Mouse (Mus musculus) stomach, embryonic 15.5 days (tissue): ENCODE measurements around the gene Sec31b. TPM values are rescaled to one million over a fixed set of nuclear protein-coding genes. Genes with fewer than 3 reads are reported as not detected.

Experiments used
- polyA plus RNA-seq: library from polyadenylated mRNA; unstranded; fragments of >200 nt; fragmentation: Nextera tagmentation; extraction: Ambion mirVana; gene quantifications from 2 replicates; pipeline ENCODE4 v1.2.1, GENCODE M21; 2015

Gene Sec31b
- polyA plus RNA-seq, 1 experiment from 2014 or later: 0.63 TPM

Other genes starting within 250 kb of the Sec31b start
- gene Scd4, start 212.8 kb downstream of the Sec31b start, polyA plus RNA-seq: 0.12 and 0.15 TPM in 2 replicates
- 3.9 and 5.3 TPM in 2 replicates for gene Scd1, start 138.0 kb downstream of the Sec31b start, polyA plus RNA-seq
- gene Wnt8b, start 52.4 kb downstream of the Sec31b start, polyA plus RNA-seq: 0.12 and 0.15 TPM in 2 replicates
- 1.0 TPM in 1 of 2 replicates, not detected in the other for gene Gm20538, start 7.0 kb upstream of the Sec31b start, polyA plus RNA-seq
- 542 and 594 TPM in 2 replicates for gene Ndufb8, start 9.6 kb upstream of the Sec31b start, polyA plus RNA-seq
- gene Hif1an, start 17.0 kb upstream of the Sec31b start, polyA plus RNA-seq: 27.0 and 27.2 TPM in 2 replicates
- gene Pax2, start 210.2 kb upstream of the Sec31b start, polyA plus RNA-seq: 0.08 TPM in 1 of 2 replicates, not detected in the other